Mouse (Mus musculus): Measurements from ENCODE around the gene Cyb5r1. TPM values are rescaled to one million over a fixed set of nuclear protein-coding genes. Genes with fewer than 3 reads are reported as not detected.

Cyb5r1 gene
- 21.5 and 24.5 TPM in 2 replicates for polyA plus RNA-seq (2015; fragmentation: Nextera tagmentation; extraction: Ambion mirVana)

DNA sequence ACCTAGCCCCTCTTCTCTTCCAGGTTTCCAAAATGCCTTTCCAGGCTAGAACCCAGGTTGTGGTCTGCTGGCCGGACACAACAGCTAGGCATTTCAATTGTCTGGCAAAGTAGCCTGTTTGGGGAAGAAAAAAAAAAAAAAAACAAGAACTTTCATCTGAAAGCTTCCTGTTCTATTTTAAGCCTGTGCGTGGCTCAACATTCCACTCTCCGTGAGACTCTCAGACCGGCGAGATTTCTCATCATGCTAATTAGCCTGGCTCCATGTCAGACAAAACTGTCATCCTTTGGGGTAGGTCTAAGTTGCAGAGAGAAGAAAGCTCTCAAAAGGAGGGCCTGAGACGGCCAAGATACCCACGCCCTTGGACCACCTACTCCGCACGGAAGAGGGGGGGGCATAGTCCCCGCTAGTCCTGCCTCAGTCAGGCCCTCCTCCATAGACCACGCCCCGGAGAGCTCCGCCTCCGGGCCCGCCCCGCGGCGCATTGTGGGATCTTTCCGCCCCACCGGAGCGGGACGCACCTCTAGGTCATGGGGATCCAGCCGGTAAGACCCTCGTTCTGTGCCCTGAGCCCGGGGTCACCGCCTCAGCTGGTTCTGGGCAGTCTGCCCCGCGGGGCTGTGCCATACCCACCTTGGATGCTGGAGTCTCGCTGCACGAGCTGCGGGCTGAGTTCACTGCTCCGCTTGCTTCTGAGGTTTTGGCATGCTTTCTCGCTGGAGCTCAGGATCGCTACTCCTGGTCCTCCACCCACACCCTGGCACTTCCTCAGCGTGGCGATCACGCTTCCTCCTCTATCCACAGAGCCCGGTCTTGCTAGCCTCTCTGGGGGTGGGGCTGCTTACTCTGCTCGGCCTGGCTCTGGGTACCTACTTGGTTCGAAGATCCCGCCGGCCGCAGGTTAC, at the start of gene Cyb5r1:
Gene Cyb5r1 (plus strand): TSS at position 51 of the 905 bp plus-strand sequence.

DNA sequence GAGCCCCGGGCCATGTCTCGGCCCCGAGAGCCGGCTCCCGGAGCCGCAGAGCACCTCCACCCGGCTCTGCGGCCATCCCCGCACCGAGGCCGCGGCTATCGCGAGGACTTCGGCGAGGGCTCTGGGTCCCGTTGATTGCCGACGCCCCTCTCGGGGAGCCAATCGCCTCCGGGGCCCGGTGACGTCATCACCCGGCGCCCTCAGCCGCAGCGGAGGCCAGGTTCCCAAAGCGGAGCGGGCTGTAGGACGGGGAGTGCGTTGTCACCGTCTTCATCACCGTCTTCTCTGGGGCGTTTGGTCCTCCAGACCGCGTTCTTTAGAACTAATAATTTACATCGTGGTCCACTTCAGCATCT, 43.5 kb upstream of the Cyb5r1 start, which contains the start of gene Tmem183a:
Gene Tmem183a (minus strand): TSS at position 123 of the 356 bp plus-strand sequence.

DNA sequence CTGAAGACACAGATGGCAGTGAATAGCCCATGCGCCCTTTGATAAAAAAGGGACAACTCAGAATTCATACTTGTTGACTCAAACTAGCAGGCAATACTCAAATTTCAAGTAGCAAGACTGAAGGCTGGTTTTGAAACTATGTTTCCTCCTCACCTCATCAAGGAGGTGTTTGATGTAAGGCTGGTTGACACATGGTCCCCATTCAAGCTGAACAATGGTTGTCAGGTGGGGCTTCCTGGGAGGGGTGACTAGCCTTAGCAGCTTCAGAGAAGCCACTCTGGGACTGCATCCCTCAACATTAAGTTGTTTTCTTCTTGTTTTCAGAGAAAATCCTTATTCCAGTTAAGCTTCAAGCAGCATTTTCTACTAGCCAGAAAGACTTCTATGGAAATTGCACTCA, 19.7 kb upstream of the Cyb5r1 start, which contains the start of gene 4933406M09Rik:
Gene 4933406M09Rik (plus strand): TSS at position 275 of the 400 bp plus-strand sequence.

DNA sequence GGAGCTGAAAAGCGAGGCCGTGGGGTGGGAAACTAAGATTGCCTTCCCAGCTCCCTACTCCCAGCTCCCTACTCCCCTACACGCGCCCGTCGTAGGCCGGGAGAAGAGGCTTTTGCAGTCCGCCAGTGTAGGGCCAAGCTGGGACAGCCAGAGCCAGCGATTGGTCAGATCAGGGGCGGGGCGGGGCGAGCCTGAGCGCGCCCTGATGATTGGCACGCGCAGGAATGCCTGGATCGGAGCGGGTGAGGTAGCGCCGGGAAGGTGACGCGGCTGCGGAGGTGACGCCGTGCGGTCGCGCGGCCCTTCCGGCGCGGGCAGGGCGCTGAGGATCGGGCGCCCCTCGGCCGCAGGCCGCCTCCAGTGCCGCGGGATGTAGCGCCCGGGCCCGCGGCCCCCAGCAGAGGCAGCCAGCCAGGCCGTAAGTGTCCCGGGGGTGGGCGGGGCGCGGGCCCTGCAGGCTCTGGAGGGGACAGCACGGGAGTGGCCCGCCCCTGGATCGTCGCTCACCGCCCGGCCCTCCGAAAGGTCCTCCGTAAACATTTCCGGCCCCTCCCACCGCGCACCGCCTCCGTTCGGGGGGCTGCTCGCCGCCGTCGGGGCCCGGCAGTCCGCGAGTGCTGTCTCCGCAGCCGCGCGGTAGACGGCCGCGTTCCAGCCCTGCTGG, 9.9 kb downstream of the Cyb5r1 start, which contains the start of gene Adipor1:
Gene Adipor1 (plus strand): TSS at position 211 of the 664 bp plus-strand sequence.

DNA sequence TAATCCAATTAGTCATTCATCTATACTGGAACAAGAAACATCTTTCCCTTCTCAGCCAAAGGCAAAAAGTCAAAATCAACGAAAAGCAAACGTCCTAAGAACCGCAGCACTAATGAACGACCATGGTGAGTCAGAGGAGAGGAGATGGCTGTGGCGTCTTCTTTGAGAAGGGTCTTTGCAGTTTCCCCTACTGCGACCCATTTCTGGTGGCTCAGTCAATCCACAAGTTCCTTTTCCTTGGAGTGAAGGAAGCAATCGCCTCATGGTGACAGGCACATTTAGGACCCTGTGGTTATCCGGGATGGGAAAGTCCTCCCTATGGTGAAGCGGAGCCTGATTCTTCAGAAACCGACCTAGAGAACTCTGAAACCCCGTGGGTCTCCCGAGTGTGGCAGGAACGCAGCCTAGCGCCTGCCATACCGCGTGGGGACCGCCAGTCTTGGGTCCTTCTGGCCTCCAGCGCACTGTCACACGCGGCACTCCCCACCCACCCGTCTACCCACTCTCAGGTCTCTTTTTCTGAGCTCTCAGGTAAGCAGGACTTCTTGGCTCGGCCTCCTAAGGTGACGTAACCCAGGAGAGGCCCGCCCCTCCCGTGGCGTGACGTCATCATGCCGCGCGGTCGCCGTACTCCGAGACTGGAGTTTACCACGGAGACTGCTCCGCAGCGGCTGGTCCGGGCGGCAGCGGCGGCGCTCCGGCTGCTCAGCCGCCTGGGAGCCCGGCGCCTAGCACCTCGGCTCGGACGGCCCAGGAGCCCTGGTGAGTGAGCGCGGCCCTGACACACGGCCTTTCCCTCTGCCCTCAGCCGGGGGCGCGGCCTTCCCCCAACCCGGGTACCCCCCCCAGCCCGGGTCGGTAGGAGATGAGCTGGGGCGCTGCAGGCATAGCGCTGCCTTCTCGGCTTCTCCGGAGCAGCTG, 49.8 kb downstream of the Cyb5r1 start, which contains the start of gene Klhl12:
Gene Klhl12 (plus strand): TSS at position 628 of the 921 bp plus-strand sequence.

Other genes with a start within 250 kb of the Cyb5r1 start
- gene Chil1, start 223.4 kb upstream of the Cyb5r1 start, polyA plus RNA-seq (2015; fragmentation: Nextera tagmentation; extraction: Ambion mirVana): 39.8 and 60.1 TPM in 2 replicates
- 0.06 TPM in 1 of 2 replicates, not detected in the other for gene Mybph, start 212.1 kb upstream of the Cyb5r1 start, polyA plus RNA-seq (2015; fragmentation: Nextera tagmentation; extraction: Ambion mirVana)
- 0.13 and 0.16 TPM in 2 replicates for gene Adora1, start 170.1 kb upstream of the Cyb5r1 start, polyA plus RNA-seq (2015; fragmentation: Nextera tagmentation; extraction: Ambion mirVana)
- 0.07 and 0.19 TPM in 2 replicates for gene Myog, start 115.6 kb upstream of the Cyb5r1 start, polyA plus RNA-seq (2015; fragmentation: Nextera tagmentation; extraction: Ambion mirVana)
- gene Ppfia4, start 72.6 kb upstream of the Cyb5r1 start, polyA plus RNA-seq (2015; fragmentation: Nextera tagmentation; extraction: Ambion mirVana): 2.3 and 2.7 TPM in 2 replicates
- 40.6 and 41.8 TPM in 2 replicates for gene Tmem183a, start 43.6 kb upstream of the Cyb5r1 start, polyA plus RNA-seq (2015; fragmentation: Nextera tagmentation; extraction: Ambion mirVana)
- 0.08 and 0.13 TPM in 2 replicates for gene 4933406M09Rik, start 19.6 kb upstream of the Cyb5r1 start, polyA plus RNA-seq (2015; fragmentation: Nextera tagmentation; extraction: Ambion mirVana)
- gene Adipor1, start 9.8 kb downstream of the Cyb5r1 start, polyA plus RNA-seq (2015; fragmentation: Nextera tagmentation; extraction: Ambion mirVana): 144 and 159 TPM in 2 replicates
- gene Klhl12, start 50.0 kb downstream of the Cyb5r1 start, polyA plus RNA-seq (2015; fragmentation: Nextera tagmentation; extraction: Ambion mirVana): 34.9 and 36.9 TPM in 2 replicates
- gene Rabif, start 89.1 kb downstream of the Cyb5r1 start, polyA plus RNA-seq (2015; fragmentation: Nextera tagmentation; extraction: Ambion mirVana): 21.6 and 21.8 TPM in 2 replicates
- not detected in 2 replicates for gene Mgat4e, start 144.1 kb downstream of the Cyb5r1 start, polyA plus RNA-seq (2015; fragmentation: Nextera tagmentation; extraction: Ambion mirVana)
- gene Kdm5b, start 154.6 kb downstream of the Cyb5r1 start, polyA plus RNA-seq (2015; fragmentation: Nextera tagmentation; extraction: Ambion mirVana): 14.2 and 17.6 TPM in 2 replicates
- 0.34 and 0.59 TPM in 2 replicates for gene Syt2, start 241.1 kb downstream of the Cyb5r1 start, polyA plus RNA-seq (2015; fragmentation: Nextera tagmentation; extraction: Ambion mirVana)